Mouse (Mus musculus): ENCODE results near the gene Zfp689.
"Not testable (repeated sequence)": the region's sequence is repeated elsewhere in the genome, so short reads cannot be mapped to it uniquely, and the experiment has no call there.

Gene Zfp689

GRCm38 (mm10) chr7:127448521-127449300, at the start of gene Zfp689:
Gene Zfp689, minus strand, starts transcription at chr7:127449158.
- peak; percentile 91 to 95 for DNase-seq (ENCODE audit: low read depth in 2 of 2, low spot score in 2 of 2)

- peak in 1 of 2 experiments; percentile 50 for DNase-seq (ENCODE audit: low read depth in 2 of 2, low spot score in 2 of 2)
Measured at GRCm38 (mm10) chr7:127498407-127498806, 49.4 kb upstream of the Zfp689 start.

- no peak for DNase-seq (ENCODE audit: low read depth in 2 of 2, low spot score in 2 of 2)
Measured at GRCm38 (mm10) chr7:127497382-127497781, 48.4 kb upstream of the Zfp689 start.

- no peak for DNase-seq (ENCODE audit: low read depth in 2 of 2, low spot score in 2 of 2)
Measured at GRCm38 (mm10) chr7:127494648-127495047, 45.7 kb upstream of the Zfp689 start.

GRCm38 (mm10) chr7:127491846-127492245, 42.9 kb upstream of the Zfp689 start:
- no peak for DNase-seq (ENCODE audit: low read depth in 2 of 2, low spot score in 2 of 2)

GRCm38 (mm10) chr7:127489982-127490381, 41.0 kb upstream of the Zfp689 start:
- no peak for DNase-seq (ENCODE audit: low read depth in 2 of 2, low spot score in 2 of 2)

GRCm38 (mm10) chr7:127488364-127488763, 39.4 kb upstream of the Zfp689 start:
- not testable (repeated sequence) for DNase-seq (ENCODE audit: low read depth in 2 of 2, low spot score in 2 of 2)

- no peak for DNase-seq (ENCODE audit: low read depth in 2 of 2, low spot score in 2 of 2)
Measured at GRCm38 (mm10) chr7:127485416-127485815, 36.5 kb upstream of the Zfp689 start.

- peak; percentile 66 to 74 for DNase-seq (ENCODE audit: low read depth in 2 of 2, low spot score in 2 of 2)
Measured at GRCm38 (mm10) chr7:127480321-127480720, 31.4 kb upstream of the Zfp689 start.

GRCm38 (mm10) chr7:127479318-127480225, 30.6 kb upstream of the Zfp689 start:
- peak in 1 of 2 experiments; percentile 4 for DNase-seq (ENCODE audit: low read depth in 2 of 2, low spot score in 2 of 2)

- DNase-seq (ENCODE audit: low read depth in 2 of 2, low spot score in 2 of 2): no peak
Measured at GRCm38 (mm10) chr7:127478635-127479317, 29.8 kb upstream of the Zfp689 start, which contains the start of gene Fbrs. Gene Fbrs, plus strand, starts transcription at chr7:127479199.

GRCm38 (mm10) chr7:127477687-127478634, 29.0 kb upstream of the Zfp689 start:
- peak; percentile 98 to 99 for DNase-seq (ENCODE audit: low read depth in 2 of 2, low spot score in 2 of 2)

GRCm38 (mm10) chr7:127476855-127477254, 27.9 kb upstream of the Zfp689 start:
- no peak for DNase-seq (ENCODE audit: low read depth in 2 of 2, low spot score in 2 of 2)

- no peak for DNase-seq (ENCODE audit: low read depth in 2 of 2, low spot score in 2 of 2)
Measured at GRCm38 (mm10) chr7:127476336-127476735, 27.4 kb upstream of the Zfp689 start.

GRCm38 (mm10) chr7:127475186-127475740, 26.3 kb upstream of the Zfp689 start:
- no peak for DNase-seq (ENCODE audit: low read depth in 2 of 2, low spot score in 2 of 2)

- no peak for DNase-seq (ENCODE audit: low read depth in 2 of 2, low spot score in 2 of 2)
Measured at GRCm38 (mm10) chr7:127474378-127475070, 25.6 kb upstream of the Zfp689 start.

GRCm38 (mm10) chr7:127473705-127474104, 24.7 kb upstream of the Zfp689 start:
- DNase-seq (ENCODE audit: low read depth in 2 of 2, low spot score in 2 of 2): no peak

- DNase-seq (ENCODE audit: low read depth in 2 of 2, low spot score in 2 of 2): no peak
Measured at GRCm38 (mm10) chr7:127472060-127472459, 23.1 kb upstream of the Zfp689 start.

GRCm38 (mm10) chr7:127471646-127472010, 22.7 kb upstream of the Zfp689 start:
- peak in 1 of 2 experiments; percentile 23 for DNase-seq (ENCODE audit: low read depth in 2 of 2, low spot score in 2 of 2)

Measured in CD8-positive naive resting alpha-beta T cell, adult 2 months (primary cell).